Mouse (Mus musculus) embryonic facial prominence, embryonic 11.5 days (tissue): ENCODE measurements at regions not wholly inside any gene's neighbourhood (a gene's known extent, or its start where the extent isn't known, plus 50 kb on each side); places are given as distances from the start of the nearest gene placed in this dataset.
A peak's percentile ranks its signal among the peaks of the same experiment; 100 is the strongest.

Source experiments
- ATAC-seq: fragments of 200-750 bp; cut with Nextera tagmentation; replicated peaks from 2 replicates; pipeline ENCODE4 v1.8.0; 2017; ENCODE audit warnings: low read depth; ENCODE audit not compliant: insufficient number of reproducible peaks, low FRiP score, low TSS enrichment
- DNase-seq: peaks from one replicate; pipeline ENCODE4 v3.0.0-alpha.2; 2015; ENCODE audit warnings: low spot score
- H3K27ac ChIP-seq: fragments of 300-500 bp; sonication (generic); replicated peaks from 2 replicates; pipeline ENCODE4 v1.5.1; 2014; ENCODE audit warnings: mild to moderate bottlenecking, low read depth, low read length, control low read depth
- H3K27me3 ChIP-seq: fragments of 300-500 bp; sonication (generic); 2 replicates; pipeline ENCODE4 v1.6.1; 2014; ENCODE audit warnings: mild to moderate bottlenecking, low read length, moderate library complexity, mixed read lengths; ENCODE audit not compliant: control insufficient read depth, insufficient read depth
- H3K36me3 ChIP-seq: fragments of 300-500 bp; sonication (generic); replicated peaks from 2 replicates; pipeline ENCODE4 v1.6.1; 2014; ENCODE audit warnings: low read depth, mild to moderate bottlenecking, low read length, moderate library complexity, mixed read lengths; ENCODE audit not compliant: control insufficient read depth, insufficient read depth
- H3K4me1 ChIP-seq: fragments of 300-500 bp; sonication (generic); 2 replicates; pipeline ENCODE4 v1.6.1; 2014; ENCODE audit warnings: low read length, mixed read lengths; ENCODE audit not compliant: control insufficient read depth, insufficient read depth
- H3K4me2 ChIP-seq: fragments of 300-500 bp; sonication (generic); 2 replicates; pipeline ENCODE4 v1.6.1; 2014; ENCODE audit warnings: low read depth, mild to moderate bottlenecking, control low read depth, low read length, moderate library complexity
- H3K4me3 ChIP-seq: fragments of 300-500 bp; sonication (generic); 2 replicates; pipeline ENCODE4 v1.5.1; 2014; ENCODE audit warnings: low read depth, low read length, control low read depth
- H3K9ac ChIP-seq: fragments of 300-500 bp; sonication (generic); replicated peaks from 2 replicates; pipeline ENCODE4 v1.6.1; 2014; ENCODE audit warnings: mild to moderate bottlenecking, control low read depth, low read length
- H3K9me3 ChIP-seq: fragments of 300-500 bp; sonication (generic); replicated peaks from 2 replicates; pipeline ENCODE4 v1.6.1; 2016; ENCODE audit warnings: mild to moderate bottlenecking, low read length, inconsistent platforms, mixed read lengths; ENCODE audit not compliant: control insufficient read depth
- WGBS: fragments of 180-500 bp; shearing (Covaris S2); extraction: QIAGEN DNeasy Blood & Tissue Kit; methylation state at CpG from one replicate; pipeline ENCODE4 v1.1.7; 2014; 5-methylcytosine and 5-hydroxymethylcytosine counted together

GRCm38 (mm10) chr14:89076014-89076413 lies 604.8 kb upstream of the Pcdh20 start:
- Histone ChIP-seq H3K27me3 (no peaks in the 10 kb centered on the region), H3K9ac (no peak overlapping the region), H3K36me3 (no peaks in the 10 kb centered on the region), H3K9me3 (no peaks in the 10 kb centered on the region), H3K4me2 (no peak overlapping the region), H3K4me3 (no peak overlapping the region), H3K4me1 (no peaks in the 10 kb centered on the region), H3K27ac (no peak overlapping the region)
- DNase-seq (no peak), ATAC-seq (no peak)
- WGBS = 87% methylated on average over 1 of the region's 1 CpGs

- Histone ChIP-seq H3K9ac (no peak overlapping the region), H3K27me3 (no peaks in the 10 kb centered on the region), H3K9me3 (no peaks in the 10 kb centered on the region), H3K27ac (no peak overlapping the region), H3K36me3 (no peaks in the 10 kb centered on the region), H3K4me1 (no peaks in the 10 kb centered on the region), H3K4me2 (no peak overlapping the region), H3K4me3 (no peak overlapping the region)
- 89% methylated on average over 1 of the region's 1 CpGs for WGBS
- DNase-seq (no peak), ATAC-seq (no peak)
Observed at GRCm38 (mm10) chr14:89063971-89064370, 592.8 kb upstream of the Pcdh20 start.

- no peak for ATAC-seq
- Histone ChIP-seq H3K27me3 (no peaks in the 10 kb centered on the region), H3K4me3 (no peak overlapping the region), H3K36me3 (no peaks in the 10 kb centered on the region), H3K9ac (no peak overlapping the region), H3K9me3 (no peaks in the 10 kb centered on the region), H3K4me1 (no peaks in the 10 kb centered on the region), H3K4me2 (no peak overlapping the region), H3K27ac (no peak overlapping the region)
- WGBS = 77% methylated on average over 5 of the region's 5 CpGs
- no peak for DNase-seq
Observed at GRCm38 (mm10) chr14:89062583-89063436, 591.6 kb upstream of the Pcdh20 start.

GRCm38 (mm10) chr14:89061319-89061718 lies 590.1 kb upstream of the Pcdh20 start:
- ATAC-seq (0 out of 2 replicates have a peak, but pooled peaks have one; percentile 39), DNase-seq (no peak)
- 51% methylated on average over 1 of the region's 1 CpGs for WGBS
- Histone ChIP-seq H3K27me3 (no peaks in the 10 kb centered on the region), H3K36me3 (no peaks in the 10 kb centered on the region), H3K9me3 (no peaks in the 10 kb centered on the region), H3K27ac (no peak overlapping the region), H3K4me3 (no peak overlapping the region), H3K4me2 (no peak overlapping the region), H3K9ac (no peak overlapping the region), H3K4me1 (no peaks in the 10 kb centered on the region)

- no peak for ATAC-seq
- no peak overlapping the region for H3K9ac ChIP-seq
Observed at GRCm38 (mm10) chr14:89034390-89034789, 563.2 kb upstream of the Pcdh20 start.

GRCm38 (mm10) chr14:89011440-89011839 lies 540.2 kb upstream of the Pcdh20 start:
- no peak overlapping the region for H3K4me3 ChIP-seq
- no peak overlapping the region for H3K9ac ChIP-seq
- 91% methylated on average over 2 of the region's 2 CpGs for WGBS
- no peaks in the 10 kb centered on the region for H3K4me1 ChIP-seq
- no peaks in the 10 kb centered on the region for H3K36me3 ChIP-seq
- no peak overlapping the region for H3K27ac ChIP-seq
- DNase-seq = no peak
- H3K27me3 ChIP-seq = no peaks in the 10 kb centered on the region
- no peaks in the 10 kb centered on the region for H3K9me3 ChIP-seq
- no peak overlapping the region for H3K4me2 ChIP-seq
- ATAC-seq = no peak

More at GRCm38 (mm10) chr14:89034390-89034789, 563.2 kb upstream of the Pcdh20 start:
- no peak overlapping the region for H3K27ac ChIP-seq
- DNase-seq = peak; percentile 40
- no peaks in the 10 kb centered on the region for H3K27me3 ChIP-seq
- H3K9me3 ChIP-seq = no peaks in the 10 kb centered on the region
- no peaks in the 10 kb centered on the region for H3K36me3 ChIP-seq
- H3K4me3 ChIP-seq = no peak overlapping the region
- H3K4me2 ChIP-seq = no peak overlapping the region
- H3K4me1 ChIP-seq = no peaks in the 10 kb centered on the region

GRCm38 (mm10) chr14:89009648-89010047 lies 538.5 kb upstream of the Pcdh20 start:
- H3K27me3 ChIP-seq = no peaks in the 10 kb centered on the region
- H3K36me3 ChIP-seq = no peaks in the 10 kb centered on the region
- no peaks in the 10 kb centered on the region for H3K4me1 ChIP-seq
- no peak overlapping the region for H3K9ac ChIP-seq
- ATAC-seq = no peak
- H3K27ac ChIP-seq = no peak overlapping the region
- WGBS = 39% methylated on average over 1 of the region's 1 CpGs
- no peak for DNase-seq
- no peak overlapping the region for H3K4me3 ChIP-seq
- H3K4me2 ChIP-seq = no peak overlapping the region
- no peaks in the 10 kb centered on the region for H3K9me3 ChIP-seq

GRCm38 (mm10) chr14:88981895-88982294 lies 510.7 kb upstream of the Pcdh20 start:
- no peak overlapping the region for H3K27ac ChIP-seq
- no peaks in the 10 kb centered on the region for H3K4me1 ChIP-seq
- no peaks in the 10 kb centered on the region for H3K27me3 ChIP-seq
- no peaks in the 10 kb centered on the region for H3K9me3 ChIP-seq
- H3K4me3 ChIP-seq = no peak overlapping the region
- H3K9ac ChIP-seq = no peak overlapping the region
- WGBS = 8% methylated on average over 6 of the region's 6 CpGs
- no peaks in the 10 kb centered on the region for H3K36me3 ChIP-seq
- ATAC-seq = no peak
- no peak overlapping the region for H3K4me2 ChIP-seq
- peak; percentile 71 for DNase-seq
